Mouse (Mus musculus) heart, adult 18-20 months (tissue): ENCODE measurements at regions not wholly inside any gene's neighbourhood (a gene's known extent, or its start where the extent isn't known, plus 50 kb on each side); places are given as distances from the start of the nearest gene placed in this dataset.

Experiments
- DNase-seq, 2 experiments: peaks; one replicate each; pipeline ENCODE4 v3.0.0; 2021 to 2022; ENCODE audit warnings: mixed read lengths in 1 of 2

DNA sequence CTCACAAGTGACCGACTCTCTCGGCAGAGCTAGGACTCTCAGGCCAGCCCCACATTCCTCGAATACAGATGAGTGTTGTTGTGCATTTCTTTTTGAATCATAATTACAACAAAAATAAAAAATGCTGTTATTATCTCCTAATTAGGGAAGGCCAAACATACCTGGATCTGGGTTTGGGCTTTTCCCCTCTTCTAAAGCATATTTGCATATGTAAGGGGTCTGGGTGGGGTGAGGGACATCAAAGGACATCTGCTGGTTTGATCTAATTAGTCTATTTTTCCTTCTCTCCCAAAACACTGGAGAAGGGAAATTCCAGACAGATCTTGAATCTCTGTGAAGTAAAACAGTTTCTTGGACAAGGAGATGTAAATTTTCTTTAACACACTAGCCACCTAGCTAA lies 85.3 kb downstream of the Tfap2a start:
- no peak for DNase-seq

GRCm38 (mm10) chr13:40651056-40651455 lies 87.1 kb downstream of the Tfap2a start:
- peak; percentile 1 to 21 for DNase-seq

DNA sequence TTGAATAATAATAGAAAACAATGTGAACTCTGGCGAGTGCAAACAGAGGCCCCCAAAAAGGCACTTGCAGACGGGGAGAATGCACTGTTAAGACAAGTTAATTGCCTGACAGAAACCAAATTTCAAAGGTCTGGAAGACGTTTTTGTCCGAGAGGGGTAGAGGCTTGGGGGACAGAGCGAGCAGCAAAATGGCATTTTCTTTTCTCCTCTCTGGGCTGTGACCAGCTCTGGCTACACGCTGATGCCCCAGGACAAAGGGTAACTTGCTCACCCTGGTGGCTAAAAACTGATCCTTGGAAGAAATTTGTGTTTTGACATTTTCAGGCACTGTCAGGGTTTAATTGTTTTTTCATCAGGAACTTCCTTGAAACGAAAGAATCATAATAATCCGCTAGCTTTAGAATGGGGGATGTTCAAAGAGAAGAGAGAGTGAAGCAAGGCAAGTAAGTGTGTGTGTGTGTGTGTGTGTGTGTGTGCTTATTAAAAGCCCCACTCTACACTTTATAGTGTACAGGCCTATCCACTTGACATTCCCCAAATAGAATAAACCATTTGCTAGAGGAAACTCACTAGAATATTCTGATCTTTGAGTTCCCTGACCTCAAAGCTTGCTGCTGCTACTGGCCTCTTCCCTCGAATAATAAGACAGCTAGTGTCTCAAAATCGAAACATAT lies 88.0 kb downstream of the Tfap2a start:
- no peak for DNase-seq

DNA sequence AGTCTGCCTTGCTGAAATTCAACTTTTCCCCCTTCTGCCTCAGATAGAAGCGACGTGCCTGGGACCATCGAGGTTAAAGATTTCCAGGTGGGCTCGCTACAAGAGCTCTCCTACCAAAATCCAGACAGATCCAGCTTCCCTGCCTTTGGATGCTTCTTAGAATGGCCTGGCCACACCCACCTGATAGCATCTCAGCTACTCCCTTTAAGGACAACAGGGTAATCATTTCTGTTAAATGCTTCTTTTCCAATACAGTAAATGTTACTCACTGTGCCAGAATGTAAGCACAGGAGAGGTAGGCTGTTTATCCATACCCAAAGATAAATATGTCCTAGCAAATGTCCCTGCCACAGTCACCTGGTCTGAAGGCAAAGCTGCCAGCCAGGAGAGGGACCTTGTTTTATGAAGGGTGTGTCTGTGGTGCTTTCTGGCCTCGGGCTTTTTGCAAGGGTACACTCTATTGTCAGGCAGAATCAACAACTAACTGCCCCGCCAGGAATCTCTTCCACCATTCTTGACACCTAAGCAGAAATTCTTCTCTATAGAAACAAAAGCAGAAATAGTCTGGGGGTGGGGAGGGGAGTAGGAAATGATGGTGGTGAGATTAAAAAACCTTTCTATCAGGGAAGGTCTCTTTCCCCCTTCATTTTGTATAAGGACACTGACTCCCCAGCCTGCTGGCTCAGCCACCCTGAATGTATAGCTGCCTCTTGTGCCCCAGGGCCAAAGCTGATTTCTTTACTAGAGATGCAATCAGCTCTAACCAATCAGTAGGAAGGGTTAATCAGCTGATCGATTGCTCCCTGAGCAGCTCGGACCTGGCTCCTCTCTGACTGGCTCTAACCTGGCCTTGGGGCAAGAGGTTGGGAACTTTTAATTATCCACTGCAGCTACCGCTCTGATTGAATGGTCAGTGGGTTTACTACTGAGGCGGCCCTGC lies 88.8 kb downstream of the Tfap2a start:
- no peak for DNase-seq

GRCm38 (mm10) chr13:40646131-40646530 lies 92.0 kb downstream of the Tfap2a start:
- DNase-seq: no peak

DNA sequence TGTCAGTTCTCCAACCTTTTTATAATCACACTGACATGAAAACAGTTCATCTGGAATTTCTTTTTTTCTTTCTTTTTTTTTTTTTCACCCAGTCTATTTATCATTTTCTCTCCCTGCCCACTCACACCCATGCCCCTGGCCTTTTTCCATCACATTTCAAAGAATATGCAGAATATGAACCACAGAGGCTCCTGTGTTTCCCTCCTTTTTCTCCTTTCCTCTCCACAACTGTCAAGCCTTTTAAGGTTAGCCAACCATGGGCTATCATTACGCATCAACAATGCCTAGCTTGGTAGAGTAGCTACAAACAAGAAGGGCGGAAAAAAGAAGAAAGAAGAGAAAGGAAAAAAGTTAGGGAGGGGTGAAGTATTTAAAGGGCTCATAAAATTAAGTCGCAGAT lies 92.5 kb downstream of the Tfap2a start:
- no peak for DNase-seq

- no peak for DNase-seq
Observed at GRCm38 (mm10) chr13:40642931-40643330, 95.2 kb downstream of the Tfap2a start.

- no peak for DNase-seq
Observed at GRCm38 (mm10) chr13:40637269-40637668, 100.9 kb downstream of the Tfap2a start.

DNA sequence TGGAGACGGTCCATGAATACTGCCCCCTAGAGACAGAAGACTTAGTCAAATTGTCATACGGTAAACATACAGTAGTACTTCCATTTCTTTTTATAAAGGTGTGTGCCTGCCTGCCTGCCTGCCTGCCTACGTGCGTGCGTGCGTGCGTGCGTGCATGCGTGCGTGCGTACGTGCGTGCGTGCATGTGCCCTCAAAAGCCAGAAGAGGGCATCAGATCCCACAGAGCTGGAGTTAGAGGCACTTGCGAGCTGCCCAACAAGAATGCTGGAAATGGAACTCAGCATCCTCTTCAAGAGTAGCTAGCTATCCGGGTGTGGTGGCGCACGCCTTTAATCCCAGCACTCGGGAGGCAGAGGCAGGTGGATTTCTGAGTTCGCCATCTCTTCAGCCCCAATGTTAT lies 120.3 kb downstream of the Tfap2a start:
- no peak for DNase-seq

DNA sequence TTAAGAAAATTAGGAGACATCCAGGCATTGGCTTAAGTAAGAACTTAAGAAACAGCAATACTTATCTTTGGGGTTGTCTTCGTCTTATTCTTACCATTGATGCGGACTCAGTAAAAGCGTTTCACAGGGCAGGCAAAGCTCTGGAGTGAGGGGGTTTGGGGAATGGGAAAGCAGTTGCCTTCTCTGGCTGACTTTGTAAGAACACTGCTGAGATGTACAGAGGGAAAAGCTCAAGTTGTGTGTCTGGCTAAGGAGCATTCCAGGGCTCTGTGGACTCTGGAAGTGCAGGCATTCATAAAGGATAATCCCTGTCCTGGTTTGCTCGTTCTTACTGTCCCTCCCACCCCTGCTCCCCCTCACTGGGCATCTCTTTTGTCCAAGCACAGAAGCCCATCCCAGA lies 129.7 kb downstream of the Tfap2a start:
- DNase-seq: no peak

DNA sequence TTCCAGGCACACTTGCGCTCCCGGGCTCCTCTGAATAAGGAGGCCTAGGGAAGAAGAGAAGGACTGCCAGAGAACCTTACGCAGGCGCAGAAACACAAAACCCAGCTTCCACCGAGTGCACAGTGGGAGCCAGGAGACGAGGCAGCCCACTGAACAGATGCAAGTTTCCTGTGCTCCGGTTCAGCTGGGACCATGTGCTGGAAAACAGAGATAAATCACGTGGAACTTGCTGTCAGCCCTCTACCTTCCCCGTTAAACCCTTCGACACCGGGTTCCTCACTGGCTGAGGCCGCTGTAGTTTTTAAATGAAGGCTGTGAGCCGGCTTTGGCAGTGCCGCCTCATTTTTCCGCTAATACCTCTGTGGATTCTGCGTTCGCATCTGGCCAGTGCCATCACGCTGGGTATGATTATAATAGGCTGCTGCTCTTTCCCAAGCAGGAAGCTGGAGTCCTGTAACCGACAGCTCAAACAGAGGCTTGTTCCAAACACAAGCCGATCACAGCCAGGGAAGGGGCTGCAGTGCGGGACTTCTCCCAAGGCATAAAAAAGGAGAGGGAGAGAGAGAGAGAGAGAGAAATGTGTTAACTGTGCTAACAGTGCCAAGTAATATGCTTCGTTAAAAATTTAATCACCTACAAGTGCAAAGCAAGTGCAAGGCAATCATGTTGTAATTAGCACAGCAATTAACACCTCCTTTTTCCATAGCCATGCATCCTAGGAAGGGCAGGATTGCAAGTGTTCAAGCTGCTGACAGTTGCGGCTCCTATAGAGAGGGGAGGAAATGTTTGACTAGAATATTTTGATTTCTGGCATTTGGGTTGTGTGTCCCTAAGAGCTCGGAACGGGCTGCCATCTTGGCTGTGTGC lies 131.5 kb downstream of the Tfap2a start:
- DNase-seq: no peak

- DNase-seq: no peak
Observed at GRCm38 (mm10) chr13:40605686-40606404, 132.3 kb downstream of the Tfap2a start.

- no peak for DNase-seq
Observed at GRCm38 (mm10) chr13:40574981-40575745, 163.0 kb downstream of the Tfap2a start.

DNA sequence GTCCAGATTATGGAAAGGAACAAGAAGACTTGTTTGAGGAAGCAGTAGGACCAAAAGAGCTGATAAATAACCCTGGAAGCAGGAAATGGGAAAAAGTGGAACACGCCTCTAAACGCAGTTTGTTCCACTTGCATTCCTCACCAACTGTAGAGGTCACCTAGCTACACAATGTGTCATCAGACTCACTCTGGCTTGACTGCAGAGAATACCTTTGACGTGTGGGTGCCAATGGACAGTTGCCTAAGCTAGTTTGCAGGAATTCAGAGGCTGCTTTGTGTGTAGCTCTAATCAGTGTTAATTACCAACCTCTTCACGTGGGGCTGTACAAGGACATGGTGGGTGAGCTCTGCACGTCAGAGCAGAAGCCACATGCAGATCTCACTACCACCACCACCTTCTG lies 168.7 kb downstream of the Tfap2a start:
- no peak for DNase-seq

DNA sequence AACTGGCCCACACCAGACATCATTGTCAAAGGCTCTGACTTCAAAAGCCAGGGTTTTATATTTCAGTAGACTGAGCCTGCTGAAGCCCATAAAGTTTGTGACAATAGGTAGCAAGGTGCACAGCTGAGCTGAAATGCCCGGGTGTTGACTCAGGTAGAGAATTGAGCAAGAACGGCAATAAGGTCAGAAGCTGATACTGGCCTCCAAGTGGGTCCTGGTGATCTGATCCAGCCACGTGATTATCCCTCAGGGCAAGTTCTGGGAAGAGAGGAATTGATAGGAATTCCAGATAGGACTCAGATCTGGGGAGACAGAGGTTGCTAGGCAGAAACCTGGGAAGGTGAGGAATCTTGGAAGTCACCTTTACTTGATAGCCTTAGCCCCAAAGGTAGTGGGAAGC lies 170.4 kb downstream of the Tfap2a start:
- DNase-seq: no peak

DNA sequence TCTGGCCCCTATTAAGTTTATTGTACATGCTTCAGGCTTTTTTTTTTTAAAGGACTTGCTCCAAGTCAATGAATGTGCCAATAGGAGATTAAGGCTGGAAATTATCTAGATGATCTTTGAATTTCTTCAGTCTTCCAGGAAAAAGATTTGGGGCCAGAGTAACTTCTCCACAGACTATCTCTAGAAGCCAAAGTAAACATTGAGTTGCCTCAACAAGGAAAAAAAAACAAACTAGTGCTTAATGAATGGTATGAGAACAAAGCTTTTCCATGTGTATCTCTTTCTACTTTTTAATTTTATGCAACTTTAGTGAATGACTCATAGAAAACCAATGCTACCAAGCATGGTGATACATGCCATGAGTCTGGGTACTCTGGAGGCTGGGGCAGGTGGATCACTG lies 173.8 kb downstream of the Tfap2a start:
- DNase-seq: no peak

DNA sequence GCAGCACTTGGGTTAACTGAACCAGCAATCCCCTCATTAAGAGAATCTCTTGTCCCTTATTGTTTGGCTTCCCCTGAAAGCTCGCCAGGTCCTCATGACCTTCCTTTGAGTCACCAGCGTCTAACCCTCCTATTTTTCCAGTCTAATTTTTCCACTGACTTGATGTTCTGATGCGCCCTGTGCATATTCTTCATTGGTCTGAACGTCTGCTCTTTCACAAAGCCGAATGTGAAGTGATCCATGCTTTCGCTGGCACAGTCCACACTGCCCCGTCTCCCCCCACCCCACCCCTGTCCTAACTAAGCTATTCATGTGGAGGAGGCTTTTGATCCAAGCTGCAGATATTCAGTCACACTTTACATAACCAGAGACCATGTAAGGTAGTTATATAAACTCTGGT lies 183.8 kb downstream of the Tfap2a start:
- no peak for DNase-seq

DNA sequence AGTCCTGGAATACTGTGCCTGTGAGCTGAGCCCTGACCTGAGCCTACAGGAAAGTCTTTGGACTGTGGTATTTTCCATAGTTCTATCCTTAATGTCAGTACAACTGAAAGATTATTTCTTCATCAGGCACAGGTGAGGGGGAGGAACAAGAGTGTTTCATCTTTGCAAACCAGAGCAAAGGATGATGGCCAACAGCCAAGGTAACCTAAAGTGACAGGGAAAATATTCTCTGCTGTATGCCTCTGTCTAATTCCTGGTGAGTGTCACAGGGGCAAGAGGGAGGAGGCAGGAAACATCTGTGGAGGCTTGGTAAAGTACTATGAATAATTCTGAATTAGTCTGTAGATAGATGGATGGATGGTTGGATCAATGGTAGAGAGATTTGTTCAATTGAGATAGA lies 164.3 kb upstream of the Ofcc1 start:
- no peak for DNase-seq

- no peak for DNase-seq
Observed at GRCm38 (mm10) chr13:40523115-40523514, 161.9 kb upstream of the Ofcc1 start.

DNA sequence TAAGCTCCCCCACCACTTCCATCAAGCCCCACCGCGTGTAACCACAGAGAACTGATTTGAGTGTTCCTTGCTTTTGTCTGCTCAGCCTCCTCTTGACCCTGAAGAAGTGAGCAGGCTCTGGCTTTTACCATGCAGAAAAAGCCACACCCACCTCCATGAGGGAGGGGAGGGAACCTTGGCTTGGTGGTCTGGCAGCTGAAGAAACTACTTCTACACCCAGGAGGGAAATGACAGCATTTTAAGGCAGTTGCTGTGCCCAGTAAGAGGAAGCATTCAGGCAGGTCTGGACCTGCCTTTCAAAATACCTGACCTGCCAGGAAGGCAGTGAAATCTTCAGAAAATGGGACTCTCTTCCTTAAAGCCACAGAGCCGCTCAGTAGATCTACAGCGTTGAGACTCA lies 156.9 kb upstream of the Ofcc1 start:
- no peak for DNase-seq

- DNase-seq: no peak
Observed at GRCm38 (mm10) chr13:40509290-40509689, 148.0 kb upstream of the Ofcc1 start.
